Mouse (Mus musculus): Measurements from ENCODE around the gene Kctd2. TPM values are rescaled to one million over a fixed set of nuclear protein-coding genes. Genes with fewer than 3 reads are reported as not detected.

The Kctd2 gene
- total RNA-seq, 1 experiment: 14.0 TPM

- Histone ChIP-seq H3K4me3 (ENCODE audit: insufficient read depth in 1 of 2, low read depth in 1 of 2, low read length in 2 of 2, poor library complexity in 1 of 2, severe bottlenecking in 1 of 2) (no peak overlapping the region), H3K4me1 (ENCODE audit: control insufficient read depth in 2 of 2, insufficient read depth in 2 of 2, low read length in 2 of 2, poor library complexity in 1 of 2) (peaks cover 6 to 7% of the 10 kb centered on the region in 2 experiments; a peak in 3 of 4 replicates), H3K36me3 (ENCODE audit: control insufficient read depth, insufficient read depth, low read length, poor library complexity, severe bottlenecking) (no peaks in the 10 kb centered on the region), H3K9me3 (ENCODE audit: control insufficient read depth, insufficient read depth, low read depth, low read length) (no peaks in the 10 kb centered on the region), H3K9ac (ENCODE audit: insufficient read depth, low read depth, low read length, poor library complexity, severe bottlenecking) (no peak overlapping the region), H3K27ac (ENCODE audit: insufficient read depth, low read depth, low read length, poor library complexity, severe bottlenecking) (no peak overlapping the region)
- TF ChIP-seq CHD2 (IDR thresholded peaks at IDR 0.05; ENCODE audit: low read depth, low read length): no peak
- TF ChIP-seq ZC3H11A (IDR thresholded peaks at IDR 0.05; ENCODE audit: borderline replicate concordance, low read depth, low read length): no peak
- TF ChIP-seq MAFK (IDR thresholded peaks at IDR 0.05; ENCODE audit: insufficient read depth, low read depth, low read length): no peak
- no peak for TF ChIP-seq HCFC1 (IDR thresholded peaks at IDR 0.05; ENCODE audit: borderline replicate concordance, insufficient read depth, low read length)
- no peak for TF ChIP-seq ZNF384 (IDR thresholded peaks at IDR 0.05; ENCODE audit: low read depth, low read length)
- DNase-seq (ENCODE audit: low read depth, low spot score): no peak
- in situ Hi-C loops (cut with MboI; ENCODE audit: low sequenced_read_pairs in 2 of 2, unreplicated experiment in 2 of 2): no loop called here
Observed at GRCm38 (mm10) chr11:115400630-115401391, 19.1 kb upstream of the Kctd2 start.

- Histone ChIP-seq H3K4me3 (ENCODE audit: insufficient read depth in 1 of 2, low read depth in 1 of 2, low read length in 2 of 2, poor library complexity in 1 of 2, severe bottlenecking in 1 of 2) (peak within 1 kb of the TSS; percentile 90 to 99), H3K27ac (ENCODE audit: insufficient read depth, low read depth, low read length, poor library complexity, severe bottlenecking) (peak within 1 kb of the TSS; percentile 65; the same call in 1 of the 2 replicates), H3K36me3 (ENCODE audit: control insufficient read depth, insufficient read depth, low read length, poor library complexity, severe bottlenecking) (no peaks in the 10 kb centered on the region; the same call in 1 of the 2 replicates), H3K9me3 (ENCODE audit: control insufficient read depth, insufficient read depth, low read depth, low read length) (no peaks in the 10 kb centered on the region), H3K4me1 (ENCODE audit: control insufficient read depth in 2 of 2, insufficient read depth in 2 of 2, low read length in 2 of 2, poor library complexity in 1 of 2) (peaks cover 6 to 14% of the 10 kb centered on the region in 2 experiments), H3K9ac (ENCODE audit: insufficient read depth, low read depth, low read length, poor library complexity, severe bottlenecking) (peak within 1 kb of the TSS; percentile 98)
- in situ Hi-C loops (cut with MboI; ENCODE audit: low sequenced_read_pairs in 2 of 2, unreplicated experiment in 2 of 2): no loop called here
- peak; percentile 71 for DNase-seq (ENCODE audit: low read depth, low spot score)
- TF ChIP-seq CHD2 (IDR thresholded peaks at IDR 0.05; ENCODE audit: low read depth, low read length) (no peak), HCFC1 (IDR thresholded peaks at IDR 0.05; ENCODE audit: borderline replicate concordance, insufficient read depth, low read length) (peak; percentile 82), ZNF384 (IDR thresholded peaks at IDR 0.05; ENCODE audit: low read depth, low read length) (no peak), ZC3H11A (IDR thresholded peaks at IDR 0.05; ENCODE audit: borderline replicate concordance, low read depth, low read length) (no peak)
Observed at GRCm38 (mm10) chr11:115403338-115404124, 16.4 kb upstream of the Kctd2 start, which contains the start of gene Mrpl58. Gene Mrpl58 (plus strand): TSS chr11:115403752.

DNA sequence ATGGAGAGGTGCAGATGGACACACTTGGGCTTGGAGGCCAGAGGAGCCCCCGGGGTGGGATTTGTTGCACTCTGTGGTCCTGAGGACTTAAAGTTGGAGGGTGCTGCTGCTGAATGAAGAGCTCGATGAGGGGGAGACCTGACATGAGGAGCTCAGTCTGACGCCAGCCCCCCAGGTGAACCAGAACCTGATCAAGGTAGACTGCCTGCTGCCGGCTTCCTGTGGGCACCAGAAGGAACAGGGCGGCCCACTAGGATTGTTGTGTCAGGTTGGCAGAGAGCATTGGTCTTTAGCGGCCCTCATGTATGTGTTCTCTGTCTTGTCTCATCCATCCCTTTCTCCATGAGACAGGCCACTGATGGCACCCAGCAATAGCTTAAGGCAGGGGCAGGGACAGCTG lies 14.2 kb upstream of the Kctd2 start:
- H3K9me3 ChIP-seq (ENCODE audit: control insufficient read depth, insufficient read depth, low read depth, low read length): no peaks in the 10 kb centered on the region
- in situ Hi-C loops (cut with MboI; ENCODE audit: low sequenced_read_pairs in 2 of 2, unreplicated experiment in 2 of 2): no loop called here
- TF ChIP-seq MAFK (IDR thresholded peaks at IDR 0.05; ENCODE audit: insufficient read depth, low read depth, low read length) (no peak), HCFC1 (IDR thresholded peaks at IDR 0.05; ENCODE audit: borderline replicate concordance, insufficient read depth, low read length) (no peak), ZNF384 (IDR thresholded peaks at IDR 0.05; ENCODE audit: low read depth, low read length) (no peak), ZC3H11A (IDR thresholded peaks at IDR 0.05; ENCODE audit: borderline replicate concordance, low read depth, low read length) (no peak), CHD2 (IDR thresholded peaks at IDR 0.05; ENCODE audit: low read depth, low read length) (no peak)
- H3K4me1 ChIP-seq (ENCODE audit: control insufficient read depth in 2 of 2, insufficient read depth in 2 of 2, low read length in 2 of 2, poor library complexity in 1 of 2): peaks cover 6 to 26% of the 10 kb centered on the region in 2 experiments
- DNase-seq (ENCODE audit: low read depth, low spot score): no peak
- H3K36me3 ChIP-seq (ENCODE audit: control insufficient read depth, insufficient read depth, low read length, poor library complexity, severe bottlenecking): peaks cover 2% of the 10 kb centered on the region; the same call in 1 of the 2 replicates
- no peak overlapping the region; the same call in 1 of the 2 replicates for H3K9ac ChIP-seq (ENCODE audit: insufficient read depth, low read depth, low read length, poor library complexity, severe bottlenecking)
- no peak overlapping the region for H3K4me3 ChIP-seq (ENCODE audit: insufficient read depth in 1 of 2, low read depth in 1 of 2, low read length in 2 of 2, poor library complexity in 1 of 2, severe bottlenecking in 1 of 2)
- H3K27ac ChIP-seq (ENCODE audit: insufficient read depth, low read depth, low read length, poor library complexity, severe bottlenecking): no peak overlapping the region

- Histone ChIP-seq H3K9me3 (ENCODE audit: control insufficient read depth, insufficient read depth, low read depth, low read length) (no peaks in the 10 kb centered on the region), H3K36me3 (ENCODE audit: control insufficient read depth, insufficient read depth, low read length, poor library complexity, severe bottlenecking) (peaks cover 5% of the 10 kb centered on the region; the same call in 1 of the 2 replicates), H3K27ac (ENCODE audit: insufficient read depth, low read depth, low read length, poor library complexity, severe bottlenecking) (no peak overlapping the region), H3K4me1 (ENCODE audit: control insufficient read depth in 2 of 2, insufficient read depth in 2 of 2, low read length in 2 of 2, poor library complexity in 1 of 2) (peaks cover 6 to 33% of the 10 kb centered on the region in 2 experiments; a peak in 3 of 4 replicates), H3K4me3 (ENCODE audit: insufficient read depth in 1 of 2, low read depth in 1 of 2, low read length in 2 of 2, poor library complexity in 1 of 2, severe bottlenecking in 1 of 2) (no peak overlapping the region), H3K9ac (ENCODE audit: insufficient read depth, low read depth, low read length, poor library complexity, severe bottlenecking) (no peak overlapping the region)
- DNase-seq (ENCODE audit: low read depth, low spot score): no peak
- in situ Hi-C loops (cut with MboI; ENCODE audit: low sequenced_read_pairs in 2 of 2, unreplicated experiment in 2 of 2): no loop called here
- no peak for TF ChIP-seq MAFK (IDR thresholded peaks at IDR 0.05; ENCODE audit: insufficient read depth, low read depth, low read length)
- TF ChIP-seq CHD2 (IDR thresholded peaks at IDR 0.05; ENCODE audit: low read depth, low read length): no peak
- TF ChIP-seq ZNF384 (IDR thresholded peaks at IDR 0.05; ENCODE audit: low read depth, low read length): no peak
- no peak for TF ChIP-seq HCFC1 (IDR thresholded peaks at IDR 0.05; ENCODE audit: borderline replicate concordance, insufficient read depth, low read length)
Observed at GRCm38 (mm10) chr11:115406858-115407401, 13.0 kb upstream of the Kctd2 start.

Measured in ES-E14 (cell line).